Mouse (Mus musculus) heart, embryonic 12.5 days (tissue): ENCODE results near the gene Plagl1. TPM values are rescaled to one million over a fixed set of nuclear protein-coding genes. Genes with fewer than 3 reads are reported as not detected.

Source experiments
- ATAC-seq: fragments of 200-750 bp; cut with Nextera tagmentation; 2 replicates; pipeline ENCODE4 v1.8.0; 2017; ENCODE audit warnings: moderate TSS enrichment, moderate library complexity; ENCODE audit not compliant: insufficient number of reproducible peaks, low FRiP score
- H3K27ac ChIP-seq: fragments of 300-500 bp; sonication (generic); 2 replicates; pipeline ENCODE4 v1.5.1; 2016; ENCODE audit warnings: mild to moderate bottlenecking, moderate library complexity; ENCODE audit not compliant: poor library complexity, severe bottlenecking
- H3K27me3 ChIP-seq: fragments of 300-500 bp; sonication (generic); replicated peaks from 2 replicates; pipeline ENCODE4 v1.6.1; 2016; ENCODE audit warnings: mild to moderate bottlenecking, moderate library complexity
- H3K36me3 ChIP-seq: fragments of 300-500 bp; sonication (generic); 2 replicates; pipeline ENCODE4 v1.6.1; 2016; ENCODE audit warnings: mild to moderate bottlenecking, moderate library complexity
- H3K4me1 ChIP-seq: fragments of 300-500 bp; sonication (generic); replicated peaks from 2 replicates; pipeline ENCODE4 v1.6.1; 2016; ENCODE audit warnings: mild to moderate bottlenecking
- H3K4me2 ChIP-seq: fragments of 300-500 bp; sonication (generic); 2 replicates; pipeline ENCODE4 v1.6.1; 2016; ENCODE audit warnings: mild to moderate bottlenecking, moderate library complexity
- H3K4me3 ChIP-seq: fragments of 300-500 bp; sonication (generic); 2 replicates; pipeline ENCODE4 v1.5.1; 2016; ENCODE audit warnings: mild to moderate bottlenecking
- H3K9ac ChIP-seq: fragments of 300-500 bp; sonication (generic); 2 replicates; pipeline ENCODE4 v1.6.1; 2016; ENCODE audit warnings: mild to moderate bottlenecking, moderate library complexity
- H3K9me3 ChIP-seq: fragments of 300-500 bp; sonication (generic); replicated peaks from 2 replicates; pipeline ENCODE4 v1.6.1; 2016; ENCODE audit warnings: mild to moderate bottlenecking, moderate library complexity
- WGBS: fragments of 180-500 bp; shearing (Covaris S2); methylation state at CpG from one replicate; pipeline ENCODE4 v1.1.7; 2016; 5-methylcytosine and 5-hydroxymethylcytosine counted together
- polyA plus RNA-seq: library from polyadenylated mRNA; unstranded; fragments of >200 nt; fragmentation: Nextera tagmentation; extraction: Ambion mirVana; gene quantifications from 2 replicates; pipeline ENCODE4 v1.2.1, GENCODE M21; 2016

The Plagl1 gene
- polyA plus RNA-seq, 1 experiment from 2014 or later: 257 TPM

- Histone ChIP-seq H3K4me3 (no peak overlapping the region), H3K4me2 (no peak overlapping the region), H3K27ac (no peak overlapping the region), H3K4me1 (peaks cover 4% of the 10 kb centered on the region), H3K27me3 (no peaks in the 10 kb centered on the region), H3K9ac (no peak overlapping the region), H3K9me3 (0 out of 2 replicates have a peak, but pooled peaks cover 3% of the 10 kb centered on the region), H3K36me3 (no peaks in the 10 kb centered on the region)
- ATAC-seq: no peak
- 82% methylated on average over 12 of the region's 12 CpGs for WGBS
These were observed 22.2 kb downstream of the Plagl1 start for GRCm38 (mm10) chr10:13082459-13082858.

- WGBS: 50% methylated on average over 70 of the region's 70 CpGs
These were observed 30.5 kb downstream of the Plagl1 start for GRCm38 (mm10) chr10:13090596-13091424.

GRCm38 (mm10) chr10:13092996-13093395 is 32.7 kb downstream of the Plagl1 start:
- Histone ChIP-seq H3K4me3 (peak overlapping the region; percentile 35), H3K27me3 (no peaks in the 10 kb centered on the region), H3K9me3 (peaks cover 23% of the 10 kb centered on the region), H3K4me1 (peaks cover 8% of the 10 kb centered on the region; the same call in 1 of the 2 replicates), H3K4me2 (peak overlapping the region; percentile 50), H3K36me3 (peaks cover 13% of the 10 kb centered on the region), H3K9ac (no peak overlapping the region), H3K27ac (no peak overlapping the region)
- no peak for ATAC-seq
- 65% methylated on average over 3 of the region's 3 CpGs for WGBS

More at GRCm38 (mm10) chr10:13090596-13091424, 30.5 kb downstream of the Plagl1 start:
- H3K27ac ChIP-seq: peak overlapping the region; percentile 73
- H3K9ac ChIP-seq: peak overlapping the region; percentile 88
- peaks cover 23% of the 10 kb centered on the region for H3K9me3 ChIP-seq
- H3K4me2 ChIP-seq: peak overlapping the region; percentile 65
- no peaks in the 10 kb centered on the region for H3K27me3 ChIP-seq
- peaks cover 2% of the 10 kb centered on the region; the same call in 1 of the 2 replicates for H3K4me1 ChIP-seq
- peaks cover 11% of the 10 kb centered on the region for H3K36me3 ChIP-seq
- H3K4me3 ChIP-seq: peak overlapping the region; percentile 82
- peak; percentile 93 for ATAC-seq

GRCm38 (mm10) chr10:13098895-13099294 is 38.6 kb downstream of the Plagl1 start:
- Histone ChIP-seq H3K4me2 (no peak overlapping the region), H3K4me3 (no peak overlapping the region), H3K9ac (no peak overlapping the region), H3K27me3 (no peaks in the 10 kb centered on the region), H3K9me3 (0 out of 2 replicates have a peak, but pooled peaks cover 2% of the 10 kb centered on the region), H3K36me3 (peaks cover 16% of the 10 kb centered on the region; the same call in 1 of the 2 replicates), H3K4me1 (peaks cover 34% of the 10 kb centered on the region), H3K27ac (no peak overlapping the region)
- no peak for ATAC-seq
- 78% methylated on average over 1 of the region's 1 CpGs for WGBS

GRCm38 (mm10) chr10:13100061-13100648 is 39.9 kb downstream of the Plagl1 start:
- Histone ChIP-seq H3K27ac (no peak overlapping the region), H3K27me3 (no peaks in the 10 kb centered on the region), H3K9me3 (0 out of 2 replicates have a peak, but pooled peaks cover 2% of the 10 kb centered on the region), H3K36me3 (peaks cover 14% of the 10 kb centered on the region; the same call in 1 of the 2 replicates), H3K4me2 (no peak overlapping the region), H3K4me3 (no peak overlapping the region), H3K4me1 (peaks cover 32% of the 10 kb centered on the region), H3K9ac (no peak overlapping the region)
- 86% methylated on average over 6 of the region's 6 CpGs for WGBS
- ATAC-seq: no peak

GRCm38 (mm10) chr10:13102360-13102759 is 42.1 kb downstream of the Plagl1 start:
- H3K27ac ChIP-seq: no peak overlapping the region
- H3K4me2 ChIP-seq: no peak overlapping the region
- peaks cover 14% of the 10 kb centered on the region; the same call in 1 of the 2 replicates for H3K36me3 ChIP-seq
- H3K9ac ChIP-seq: no peak overlapping the region
- peaks cover 42% of the 10 kb centered on the region for H3K4me1 ChIP-seq
- WGBS: 52% methylated on average over 4 of the region's 4 CpGs
- H3K4me3 ChIP-seq: no peak overlapping the region
- 0 out of 2 replicates have a peak, but pooled peaks cover 2% of the 10 kb centered on the region for H3K9me3 ChIP-seq
- ATAC-seq: no peak
- H3K27me3 ChIP-seq: no peaks in the 10 kb centered on the region

- no peak overlapping the region for H3K27ac ChIP-seq
- H3K9me3 ChIP-seq: 0 out of 2 replicates have a peak, but pooled peaks cover 2% of the 10 kb centered on the region
- no peaks in the 10 kb centered on the region for H3K27me3 ChIP-seq
- H3K4me2 ChIP-seq: no peak overlapping the region
- peaks cover 17% of the 10 kb centered on the region; the same call in 1 of the 2 replicates for H3K36me3 ChIP-seq
- H3K4me3 ChIP-seq: no peak overlapping the region
- H3K9ac ChIP-seq: no peak overlapping the region
- WGBS: 83% methylated on average over 4 of the region's 4 CpGs
- H3K4me1 ChIP-seq: peaks cover 55% of the 10 kb centered on the region
- ATAC-seq: no peak
These were observed 43.5 kb downstream of the Plagl1 start for GRCm38 (mm10) chr10:13103838-13104237.

GRCm38 (mm10) chr10:13106909-13107624 is 46.8 kb downstream of the Plagl1 start:
- no peak overlapping the region for H3K4me3 ChIP-seq
- H3K4me2 ChIP-seq: no peak overlapping the region
- no peaks in the 10 kb centered on the region for H3K27me3 ChIP-seq
- H3K9ac ChIP-seq: no peak overlapping the region
- WGBS: 67% methylated on average over 9 of the region's 9 CpGs
- peaks cover 26% of the 10 kb centered on the region; the same call in 1 of the 2 replicates for H3K36me3 ChIP-seq
- 0 out of 2 replicates have a peak, but pooled peaks cover 2% of the 10 kb centered on the region for H3K9me3 ChIP-seq
- H3K27ac ChIP-seq: peak overlapping the region; percentile 73
- ATAC-seq: no peak
- peaks cover 61% of the 10 kb centered on the region for H3K4me1 ChIP-seq

- H3K36me3 ChIP-seq: peaks cover 25% of the 10 kb centered on the region; the same call in 1 of the 2 replicates
- H3K4me3 ChIP-seq: no peak overlapping the region
- WGBS: 59% methylated on average over 7 of the region's 7 CpGs
- no peak overlapping the region for H3K4me2 ChIP-seq
- H3K9me3 ChIP-seq: 0 out of 2 replicates have a peak, but pooled peaks cover 2% of the 10 kb centered on the region
- no peak for ATAC-seq
- H3K4me1 ChIP-seq: peaks cover 64% of the 10 kb centered on the region
- H3K9ac ChIP-seq: no peak overlapping the region
- H3K27me3 ChIP-seq: no peaks in the 10 kb centered on the region
- H3K27ac ChIP-seq: peak overlapping the region; percentile 73
These were observed 47.8 kb downstream of the Plagl1 start for GRCm38 (mm10) chr10:13108021-13108548.

GRCm38 (mm10) chr10:13108847-13109246 is 48.5 kb downstream of the Plagl1 start:
- no peaks in the 10 kb centered on the region for H3K27me3 ChIP-seq
- H3K9me3 ChIP-seq: no peaks in the 10 kb centered on the region
- H3K9ac ChIP-seq: no peak overlapping the region
- H3K4me2 ChIP-seq: no peak overlapping the region
- H3K36me3 ChIP-seq: peaks cover 25% of the 10 kb centered on the region; the same call in 1 of the 2 replicates
- WGBS: 70% methylated on average over 4 of the region's 4 CpGs
- H3K27ac ChIP-seq: peak overlapping the region; percentile 80; the same call in 1 of the 2 replicates
- H3K4me3 ChIP-seq: no peak overlapping the region
- peaks cover 62% of the 10 kb centered on the region for H3K4me1 ChIP-seq
- ATAC-seq: no peak
